17 mouse cellular contexts compared by ENCODE assay signal in genomic region chr16:33781789-33782728, GRCm38 (mm10). TPM values are rescaled to one million over a fixed set of nuclear protein-coding genes. Genes with fewer than 3 reads are reported as not detected.
A peak's percentile ranks its signal among the peaks of the same experiment; 100 is the strongest.
DNase-seq lines count a peak whose midpoint lies in the region; ATAC-seq and TF ChIP-seq lines count a peak whose summit lies in the region.
"Had no signal": no experiment of that assay in that cellular context is flagged by ENCODE, and none has a peak within 500 bp of the region (broad histone marks: within the 10 kb centered on the region; RNA-seq: fewer than 3 reads in every experiment).

No protein-coding gene starts in this region.

- peak; percentile 44 for ATAC-seq in common myeloid progenitor, adult 5-6 weeks (replicated peaks; ENCODE audit: low read depth, poor library complexity, severe bottlenecking)
- peak; percentile 74; the same call in 1 of the 2 replicates for ATAC-seq in liver, embryonic 14.5 days (ENCODE audit: insufficient read depth)
- ATAC-seq in stomach, embryonic 16.5 days (ENCODE audit: insufficient read depth, low FRiP score), result no peak
- ATAC-seq in hindbrain, embryonic 12.5 days (ENCODE audit: low FRiP score), result no peak
- ATAC-seq: Patski had no signal

- H3K4me1 ChIP-seq in liver, embryonic 14.5 days (replicated peaks; ENCODE audit: control insufficient read depth in 2 of 2, insufficient read depth in 2 of 2, low read length in 1 of 2), result peaks cover 3 to 34% of the 10 kb centered on the region in 2 experiments
- H3K4me1 ChIP-seq in stomach, embryonic 16.5 days (ENCODE audit: control insufficient read depth, insufficient read depth, low read length), result no peaks in the 10 kb centered on the region
- H3K4me1 ChIP-seq in hindbrain, embryonic 12.5 days, result no peaks in the 10 kb centered on the region

- peak; percentile 71 to 82 for DNase-seq in adrenal gland, adult (ENCODE audit: inconsistent age in 2 of 2, low spot score in 1 of 2)
- DNase-seq in adrenal gland, postnatal 4 days (ENCODE audit: low spot score in 2 of 2), result no peak
- no peak for DNase-seq in liver, embryonic 14.5 days (ENCODE audit: low read depth in 3 of 3, low spot score in 3 of 3)
- no peak for DNase-seq in gastrocnemius, adult 8-10 months (ENCODE audit: low spot score in 2 of 2)
- no peak for DNase-seq in gastrocnemius, postnatal 25 days
- DNase-seq: cerebellum, adult 9-10 months; kidney, adult 11 months; lung, embryonic 14.5 days; spleen, adult 18-20 months had no signal

- no peak overlapping the region for H3K4me2 ChIP-seq in liver, embryonic 14.5 days (ENCODE audit: low read depth)
- H3K4me2 ChIP-seq in stomach, embryonic 16.5 days (ENCODE audit: low read depth, low read length), result no peak overlapping the region
- no peak overlapping the region for H3K4me2 ChIP-seq in hindbrain, embryonic 12.5 days (replicated peaks)
- H3K4me2 ChIP-seq: heart, embryonic 12.5 days; lung, embryonic 14.5 days had no signal

- H3K36me3 ChIP-seq in liver, embryonic 14.5 days (replicated peaks; ENCODE audit: control insufficient read depth, insufficient read depth, low read depth), result no peaks in the 10 kb centered on the region
- H3K36me3 ChIP-seq in stomach, embryonic 16.5 days (ENCODE audit: control insufficient read depth, insufficient read depth, low read length), result no peaks in the 10 kb centered on the region
- no peaks in the 10 kb centered on the region for H3K36me3 ChIP-seq in hindbrain, embryonic 12.5 days
- H3K36me3 ChIP-seq: forebrain, embryonic 10.5 days; heart, embryonic 12.5 days; midbrain, embryonic 10.5 days had no signal

- H3K27me3 ChIP-seq in liver, embryonic 14.5 days (ENCODE audit: control insufficient read depth, insufficient read depth, low read length), result no peaks in the 10 kb centered on the region
- no peaks in the 10 kb centered on the region for H3K27me3 ChIP-seq in stomach, embryonic 16.5 days (ENCODE audit: control insufficient read depth, insufficient read depth, low read length)
- H3K27me3 ChIP-seq in hindbrain, embryonic 12.5 days, result no peaks in the 10 kb centered on the region
- H3K27me3 ChIP-seq: heart, embryonic 12.5 days; Patski had no signal

- H3K9me3 ChIP-seq in liver, embryonic 14.5 days (ENCODE audit: control insufficient read depth, low read length), result no peaks in the 10 kb centered on the region
- H3K9me3 ChIP-seq in stomach, embryonic 16.5 days (replicated peaks; ENCODE audit: control insufficient read depth, low read length), result no peaks in the 10 kb centered on the region
- no peaks in the 10 kb centered on the region for H3K9me3 ChIP-seq in hindbrain, embryonic 12.5 days (replicated peaks)
- H3K9me3 ChIP-seq: forebrain, embryonic 10.5 days; heart, embryonic 12.5 days; midbrain, embryonic 10.5 days had no signal

- 19% methylated on average over 5 of the region's 5 CpGs for WGBS in liver, embryonic 14.5 days (ENCODE audit: insufficient replicate concordance)
- 64% methylated on average over 5 of the region's 5 CpGs for WGBS in stomach, embryonic 16.5 days
- WGBS in hindbrain, embryonic 12.5 days, result 68% methylated on average over 5 of the region's 5 CpGs

- no peak overlapping the region for H3K27ac ChIP-seq in liver, embryonic 14.5 days
- peak overlapping the region; percentile 15; the same call in 1 of the 2 replicates for H3K27ac ChIP-seq in stomach, embryonic 16.5 days (ENCODE audit: low read length)
- no peak overlapping the region for H3K27ac ChIP-seq in hindbrain, embryonic 12.5 days
- H3K27ac ChIP-seq: forebrain, embryonic 10.5 days; midbrain, embryonic 10.5 days had no signal

- TF ChIP-seq CTCF in liver, embryonic 14.5 days (IDR thresholded peaks at IDR 0.05; ENCODE audit: low read depth), result no peak

- H3K4me3 ChIP-seq in liver, embryonic 14.5 days (ENCODE audit: insufficient read depth in 1 of 2, low read depth in 2 of 2, low read length in 2 of 2), result no peak overlapping the region
- H3K4me3 ChIP-seq in stomach, embryonic 16.5 days (replicated peaks; ENCODE audit: low read length), result no peak overlapping the region
- no peak overlapping the region for H3K4me3 ChIP-seq in hindbrain, embryonic 12.5 days
- H3K4me3 ChIP-seq: forebrain, embryonic 10.5 days; heart, embryonic 12.5 days; midbrain, embryonic 10.5 days had no signal

- no peak overlapping the region; the same call in 1 of the 2 replicates for H3K9ac ChIP-seq in liver, embryonic 14.5 days (replicated peaks)
- no peak overlapping the region for H3K9ac ChIP-seq in stomach, embryonic 16.5 days (ENCODE audit: low read length)
- no peak overlapping the region for H3K9ac ChIP-seq in hindbrain, embryonic 12.5 days
- H3K9ac ChIP-seq: heart, embryonic 12.5 days; lung, embryonic 14.5 days had no signal

- no peak; the same call in 1 of the 2 replicates for TF ChIP-seq EP300 in liver, embryonic 14.5 days (IDR thresholded peaks at IDR 0.05; ENCODE audit: low read depth)

RNA-seq across cellular contexts. Expression of gene Muc13, which starts 11.8 kb away (rescaled TPM):
- under 1 TPM; 0.14 TPM for total RNA-seq in adrenal gland, postnatal 4 days (2021)
- total RNA-seq in common myeloid progenitor, adult 5-6 weeks (2017), result 185 and 198 TPM in 2 replicates
- polyA plus RNA-seq in liver, embryonic 14.5 days (2012; rRNA removed), result 1.7 and 1.9 TPM in 2 replicates
- 1.4 and 1.5 TPM in 2 replicates for polyA plus RNA-seq in liver, embryonic 14.5 days (2014; fragmentation: Nextera tagmentation; extraction: Ambion mirVana)
- 31.5 and 37.0 TPM in 2 replicates for polyA plus RNA-seq in stomach, embryonic 16.5 days (2015; fragmentation: Nextera tagmentation; extraction: Ambion mirVana)
- polyA plus RNA-seq in hindbrain, embryonic 12.5 days (2016; fragmentation: Nextera tagmentation; extraction: Ambion mirVana), result 0.12 TPM in 1 of 2 replicates, not detected in the other
- total RNA-seq in gastrocnemius, adult 8-10 months (2022), result not detected
- not detected for total RNA-seq in gastrocnemius, postnatal 25 days (2021)
- total RNA-seq: layer of hippocampus, adult 18-20 months had no signal
- polyA plus RNA-seq: lung, embryonic 14.5 days; Patski had no signal

RNA-seq across cellular contexts. Expression of gene Itgb5, which starts 47.4 kb away (rescaled TPM):
- total RNA-seq in adrenal gland, postnatal 4 days (2021), result 100 to 1,000 TPM; 173 to 175 TPM
- total RNA-seq in common myeloid progenitor, adult 5-6 weeks (2017), result 9.1 and 10.3 TPM in 2 replicates
- 13.7 and 14.1 TPM in 2 replicates for polyA plus RNA-seq in liver, embryonic 14.5 days (2012; rRNA removed)
- 10.8 and 13.9 TPM in 2 replicates for polyA plus RNA-seq in liver, embryonic 14.5 days (2014; fragmentation: Nextera tagmentation; extraction: Ambion mirVana)
- polyA plus RNA-seq in stomach, embryonic 16.5 days (2015; fragmentation: Nextera tagmentation; extraction: Ambion mirVana), result 15.0 and 15.2 TPM in 2 replicates
- polyA plus RNA-seq in hindbrain, embryonic 12.5 days (2016; fragmentation: Nextera tagmentation; extraction: Ambion mirVana), result 48.3 and 48.9 TPM in 2 replicates
- total RNA-seq in gastrocnemius, adult 8-10 months (2022), result 100 to 1,000 TPM in 2 of 4 experiments, 10 to 100 TPM in 2; 98.7 to 124 (median 105) TPM
- total RNA-seq in gastrocnemius, postnatal 25 days (2021), result 10 to 100 TPM; 44.4 to 45.9 TPM

Comparison
In these comparisons a context has a peak if more than half of its experiments do, and no peak if none do; other contexts are left out.
1. DNase-seq: peak in adrenal gland, adult (2 of 2); none in adrenal gland, postnatal 4 days (0 of 2), liver, embryonic 14.5 days (0 of 3), gastrocnemius, adult 8-10 months (0 of 2) and gastrocnemius, postnatal 25 days (single experiment).
2. ATAC-seq: peak in common myeloid progenitor, adult 5-6 weeks (single experiment) and liver, embryonic 14.5 days (single experiment); none in stomach, embryonic 16.5 days (single experiment) and hindbrain, embryonic 12.5 days (single experiment).
3. RNA of gene Muc13, which starts 11.8 kb away (total RNA-seq): 185 to 198 TPM in common myeloid progenitor, adult 5-6 weeks; 0.14 TPM in adrenal gland, postnatal 4 days, not detected in gastrocnemius, adult 8-10 months and not detected in gastrocnemius, postnatal 25 days; every median in the first group is over 100 times any median in the second.